Mouse (Mus musculus) kidney, embryonic 14.5 days (tissue): ENCODE results near the gene Spatc1l. TPM values are rescaled to one million over a fixed set of nuclear protein-coding genes. Genes with fewer than 3 reads are reported as not detected.

ENCODE experiments used
- polyA plus RNA-seq: library from polyadenylated mRNA; unstranded; fragments of >200 nt; fragmentation: Nextera tagmentation; extraction: Ambion mirVana; gene quantifications from 2 replicates; pipeline ENCODE4 v1.2.1, GENCODE M21; 2014

The Spatc1l gene
- polyA plus RNA-seq, 1 experiment from 2014 or later, result not detected

Other genes starting within 250 kb of the Spatc1l start
- 5.7 and 6.3 TPM in 2 replicates for gene Dip2a, start 217.0 kb upstream of the Spatc1l start, polyA plus RNA-seq
- gene AC141477.1, start 121.8 kb upstream of the Spatc1l start, polyA plus RNA-seq, result not detected in 2 replicates
- gene Pcnt, start 119.5 kb upstream of the Spatc1l start, polyA plus RNA-seq, result 20.2 and 27.1 TPM in 2 replicates
- gene 2610028H24Rik, start 113.2 kb upstream of the Spatc1l start, polyA plus RNA-seq, result not detected in 2 replicates
- 51.3 and 71.4 TPM in 2 replicates for gene Mcm3ap, start 93.3 kb upstream of the Spatc1l start, polyA plus RNA-seq
- gene Ybey, start 93.2 kb upstream of the Spatc1l start, polyA plus RNA-seq, result 5.3 and 6.0 TPM in 2 replicates
- gene Lss, start 30.7 kb upstream of the Spatc1l start, polyA plus RNA-seq, result 9.7 and 21.9 TPM in 2 replicates
- 0.28 and 0.46 TPM in 2 replicates for gene Ftcd, start 13.4 kb downstream of the Spatc1l start, polyA plus RNA-seq
- gene Col6a2, start 61.4 kb downstream of the Spatc1l start, polyA plus RNA-seq, result 19.8 and 22.0 TPM in 2 replicates
- gene Col6a1, start 163.9 kb downstream of the Spatc1l start, polyA plus RNA-seq, result 18.8 and 38.1 TPM in 2 replicates